Mouse (Mus musculus): ENCODE measurements around the gene AU040320. TPM values are rescaled to one million over a fixed set of nuclear protein-coding genes. Genes with fewer than 3 reads are reported as not detected.

AU040320 gene
- total and polyA plus RNA-seq, 3 experiments = 3.0 to 17.0 (median 15.2) TPM

GRCm38 (mm10) chr4:126885953-126886352, 132.6 kb downstream of the AU040320 start:
- DNase-seq (ENCODE audit: extremely low read depth) = no peak
- H3K36me3 ChIP-seq (replicated peaks in 1 of 2; ENCODE audit: control insufficient read depth in 1 of 2, insufficient read depth in 1 of 2, low read length in 1 of 2) = peaks cover 15 to 53% of the 10 kb centered on the region in 2 experiments
- in situ Hi-C loops (cut with MboI; ENCODE audit: low pct_ligation_motif_present, low pct_unique_long_range_greater_than_20kb, low sequenced_read_pairs) (no loop called here), dilution Hi-C loops (cut with MboI; ENCODE audit: extremely low pct_ligation_motif_present, extremely low pct_unique_long_range_greater_than_20kb, low sequenced_read_pairs) (no loop called here)
- H3K4me3 ChIP-seq (replicated peaks in 1 of 3; ENCODE audit: low read depth in 2 of 3, low read length in 2 of 3, poor library complexity in 1 of 3) = no peak overlapping the region
- H3K4me1 ChIP-seq (ENCODE audit: control insufficient read depth in 1 of 2, insufficient read depth in 2 of 2) = no peaks in the 10 kb centered on the region
- no peaks in the 10 kb centered on the region for H3K9me3 ChIP-seq (replicated peaks; ENCODE audit: low read length)
- H3K4me2 ChIP-seq (ENCODE audit: insufficient read depth, low read depth, poor library complexity, severe bottlenecking) = no peak overlapping the region
- H3K27me3 ChIP-seq (replicated peaks) = no peaks in the 10 kb centered on the region
- TF ChIP-seq CTCF (conservative IDR thresholded peaks at IDR 0.05 in 1 of 2, IDR thresholded peaks at IDR 0.05 in 1 of 2; ENCODE audit: low read depth in 2 of 2, low read length in 2 of 2) (peak in 1 of 2 experiments; percentile 40; a peak in 2 of 4 replicates), GABPA (IDR thresholded peaks at IDR 0.05; ENCODE audit: insufficient replicate concordance, low read depth, low read length) (no peak)
- no peak overlapping the region for H3K27ac ChIP-seq (ENCODE audit: insufficient read depth, low read depth)
- no peaks in the 10 kb centered on the region for H3K79me2 ChIP-seq (replicated peaks; ENCODE audit: control insufficient read depth, extremely low read depth, insufficient read depth, poor library complexity, severe bottlenecking)
- H3K9ac ChIP-seq (ENCODE audit: insufficient read depth, low read depth) = no peak overlapping the region

- Histone ChIP-seq H3K4me2 (ENCODE audit: insufficient read depth, low read depth, poor library complexity, severe bottlenecking) (no peak overlapping the region), H3K36me3 (replicated peaks in 1 of 2; ENCODE audit: control insufficient read depth in 1 of 2, insufficient read depth in 1 of 2, low read length in 1 of 2) (peaks cover 20 to 65% of the 10 kb centered on the region in 2 experiments)
- no peak for DNase-seq (ENCODE audit: extremely low read depth)
These were observed 136.5 kb downstream of the AU040320 start for GRCm38 (mm10) chr4:126889879-126890278.

More at GRCm38 (mm10) chr4:126889879-126890278, 136.5 kb downstream of the AU040320 start:
- no peak for TF ChIP-seq ETS1 (conservative IDR thresholded peaks at IDR 0.05; ENCODE audit: low read depth, low read length)
- TF ChIP-seq ZMIZ1 (IDR thresholded peaks at IDR 0.05; ENCODE audit: low read depth, low read length) = no peak
- TF ChIP-seq CHD2 (IDR thresholded peaks at IDR 0.05; ENCODE audit: low read length) = no peak
- TF ChIP-seq CHD1 (IDR thresholded peaks at IDR 0.05; ENCODE audit: low read depth, low read length) = no peak
- no peak for TF ChIP-seq SMC3 (IDR thresholded peaks at IDR 0.05; ENCODE audit: low read depth, low read length)
- TF ChIP-seq HCFC1 (IDR thresholded peaks at IDR 0.05; ENCODE audit: low read depth, low read length) = no peak
- TF ChIP-seq PAX5 (IDR thresholded peaks at IDR 0.05; ENCODE audit: low read length) = no peak
- no peak for TF ChIP-seq MAFK (IDR thresholded peaks at IDR 0.05; ENCODE audit: insufficient replicate concordance, low read length)
- no peak for TF ChIP-seq MYC (IDR thresholded peaks at IDR 0.05; ENCODE audit: low read depth, low read length)
- no peak for TF ChIP-seq NELFE (IDR thresholded peaks at IDR 0.05; ENCODE audit: low read depth, low read length)
- no peak for TF ChIP-seq ZNF384 (IDR thresholded peaks at IDR 0.05; ENCODE audit: low read depth, low read length)
- no peak for TF ChIP-seq IRF4 (IDR thresholded peaks at IDR 0.05; ENCODE audit: low read depth, low read length)
- no peak for TF ChIP-seq E2F4 (IDR thresholded peaks at IDR 0.05; ENCODE audit: insufficient replicate concordance, low read depth, low read length)
- no peak for TF ChIP-seq CTCF (conservative IDR thresholded peaks at IDR 0.05 in 1 of 2, IDR thresholded peaks at IDR 0.05 in 1 of 2; ENCODE audit: low read depth in 2 of 2, low read length in 2 of 2)
- in situ Hi-C loops (cut with MboI; ENCODE audit: low pct_ligation_motif_present, low pct_unique_long_range_greater_than_20kb, low sequenced_read_pairs) = no loop called here
- Histone ChIP-seq H3K4me3 (replicated peaks in 1 of 3; ENCODE audit: low read depth in 2 of 3, low read length in 2 of 3, poor library complexity in 1 of 3) (no peak overlapping the region), H3K27me3 (replicated peaks) (no peaks in the 10 kb centered on the region), H3K79me2 (replicated peaks; ENCODE audit: control insufficient read depth, extremely low read depth, insufficient read depth, poor library complexity, severe bottlenecking) (no peaks in the 10 kb centered on the region), H3K9me3 (replicated peaks; ENCODE audit: low read length) (no peaks in the 10 kb centered on the region), H3K4me1 (ENCODE audit: control insufficient read depth in 1 of 2, insufficient read depth in 2 of 2) (no peaks in the 10 kb centered on the region), H3K9ac (ENCODE audit: insufficient read depth, low read depth) (no peak overlapping the region), H3K27ac (ENCODE audit: insufficient read depth, low read depth) (no peak overlapping the region)
- dilution Hi-C loops (cut with MboI; ENCODE audit: extremely low pct_ligation_motif_present, extremely low pct_unique_long_range_greater_than_20kb, low sequenced_read_pairs) = no loop called here

Other genes starting within 250 kb of the AU040320 start
- 1.3 and 2.6 TPM in 2 replicates for gene Ago4, start 220.1 kb upstream of the AU040320 start, total RNA-seq (2012; rRNA removed)
- gene Ago4, start 220.1 kb upstream of the AU040320 start, total RNA-seq (2014; rRNA removed) = 1.2 and 1.5 TPM in 2 replicates
- 1.3 TPM in 2 replicates for gene Ago4, start 220.1 kb upstream of the AU040320 start, polyA plus RNA-seq (2012; ENCODE audit: insufficient read length, low read depth)
- 34.9 and 49.4 TPM in 2 replicates for gene Clspn, start 196.6 kb upstream of the AU040320 start, total RNA-seq (2012; rRNA removed)
- gene Clspn, start 196.6 kb upstream of the AU040320 start, total RNA-seq (2014; rRNA removed) = 25.4 and 25.5 TPM in 2 replicates
- 90.0 and 103 TPM in 2 replicates for gene Clspn, start 196.6 kb upstream of the AU040320 start, polyA plus RNA-seq (2012; ENCODE audit: insufficient read length, low read depth)
- 4.1 and 4.7 TPM in 2 replicates for gene 5730409E04Rik, start 143.7 kb upstream of the AU040320 start, total RNA-seq (2012; rRNA removed)
- 4.7 and 5.8 TPM in 2 replicates for gene 5730409E04Rik, start 143.7 kb upstream of the AU040320 start, total RNA-seq (2014; rRNA removed)
- 8.1 and 8.7 TPM in 2 replicates for gene 5730409E04Rik, start 143.7 kb upstream of the AU040320 start, polyA plus RNA-seq (2012; ENCODE audit: insufficient read length, low read depth)
- 225 and 266 TPM in 2 replicates for gene Psmb2, start 75.9 kb upstream of the AU040320 start, total RNA-seq (2012; rRNA removed)
- 391 and 447 TPM in 2 replicates for gene Psmb2, start 75.9 kb upstream of the AU040320 start, total RNA-seq (2014; rRNA removed)
- gene Psmb2, start 75.9 kb upstream of the AU040320 start, polyA plus RNA-seq (2012; ENCODE audit: insufficient read length, low read depth) = 356 and 395 TPM in 2 replicates
- gene Tfap2e, start 17.3 kb upstream of the AU040320 start, total RNA-seq (2012; rRNA removed) = not detected in 2 replicates
- gene Tfap2e, start 17.3 kb upstream of the AU040320 start, total RNA-seq (2014; rRNA removed) = not detected in 2 replicates
- not detected in 2 replicates for gene Tfap2e, start 17.3 kb upstream of the AU040320 start, polyA plus RNA-seq (2012; ENCODE audit: insufficient read length, low read depth)
- gene Ncdn, start 106 bp upstream of the AU040320 start, total RNA-seq (2012; rRNA removed) = 30.6 and 37.1 TPM in 2 replicates
- gene Ncdn, start 106 bp upstream of the AU040320 start, total RNA-seq (2014; rRNA removed) = 18.6 and 18.7 TPM in 2 replicates
- 36.3 and 41.2 TPM in 2 replicates for gene Ncdn, start 106 bp upstream of the AU040320 start, polyA plus RNA-seq (2012; ENCODE audit: insufficient read length, low read depth)
- 13.6 and 14.9 TPM in 2 replicates for gene Zmym4, start 214.6 kb downstream of the AU040320 start, total RNA-seq (2012; rRNA removed)
- gene Zmym4, start 214.6 kb downstream of the AU040320 start, total RNA-seq (2014; rRNA removed) = 18.0 and 19.7 TPM in 2 replicates
- gene Zmym4, start 214.6 kb downstream of the AU040320 start, polyA plus RNA-seq (2012; ENCODE audit: insufficient read length, low read depth) = 22.8 and 24.3 TPM in 2 replicates